In genomic region chr6:88229221-88229620, GRCm38 (mm10) we compare ENCODE assay signal across 28 mouse cellular contexts. TPM values are rescaled to one million over a fixed set of nuclear protein-coding genes. Genes with fewer than 3 reads are reported as not detected.
DNase-seq lines count a peak whose midpoint lies in the region; ATAC-seq and TF ChIP-seq lines count a peak whose summit lies in the region.
"Had no signal": no experiment of that assay in that cellular context is flagged by ENCODE, and none has a peak within 500 bp of the region (broad histone marks: within the 10 kb centered on the region; RNA-seq: fewer than 3 reads in every experiment).

No protein-coding gene starts in this region.

- peaks cover 73% of the 10 kb centered on the region for H3K27me3 ChIP-seq in hindbrain, embryonic 10.5 days (ENCODE audit: insufficient read depth, poor library complexity, severe bottlenecking)
- H3K27me3 ChIP-seq in hindbrain, embryonic 14.5 days (ENCODE audit: control insufficient read depth, insufficient read depth, low read length), result 0 out of 2 replicates have a peak, but pooled peaks cover 6% of the 10 kb centered on the region
- H3K27me3 ChIP-seq in kidney, postnatal 0 days (ENCODE audit: insufficient read depth, low read length), result no peaks in the 10 kb centered on the region
- peaks cover 54% of the 10 kb centered on the region for H3K27me3 ChIP-seq in limb, embryonic 10.5 days (ENCODE audit: low read depth, poor library complexity, severe bottlenecking)

- no peaks in the 10 kb centered on the region for H3K9me3 ChIP-seq in hindbrain, embryonic 10.5 days
- no peaks in the 10 kb centered on the region for H3K9me3 ChIP-seq in hindbrain, embryonic 14.5 days (ENCODE audit: control insufficient read depth, low read length)
- no peaks in the 10 kb centered on the region for H3K9me3 ChIP-seq in kidney, postnatal 0 days (replicated peaks; ENCODE audit: low read length)
- no peaks in the 10 kb centered on the region for H3K9me3 ChIP-seq in limb, embryonic 10.5 days (replicated peaks)
- H3K9me3 ChIP-seq: embryonic facial prominence, embryonic 10.5 days; forebrain, embryonic 13.5 days; heart, embryonic 10.5 days; hindbrain, embryonic 15.5 days had no signal

- TF ChIP-seq CTCF in kidney, postnatal 0 days (IDR thresholded peaks at IDR 0.05; ENCODE audit: low read depth), result no peak

- no peak overlapping the region for H3K9ac ChIP-seq in hindbrain, embryonic 14.5 days
- H3K9ac ChIP-seq in kidney, postnatal 0 days (ENCODE audit: low read depth, low read length), result no peak overlapping the region
- H3K9ac ChIP-seq: forebrain, embryonic 13.5 days; forebrain, postnatal 0 days; hindbrain, embryonic 15.5 days had no signal

- H3K4me2 ChIP-seq in hindbrain, embryonic 14.5 days (replicated peaks), result no peak overlapping the region
- H3K4me2 ChIP-seq in kidney, postnatal 0 days (ENCODE audit: low read length), result no peak overlapping the region
- H3K4me2 ChIP-seq: forebrain, embryonic 13.5 days; hindbrain, embryonic 15.5 days had no signal

- ATAC-seq in hindbrain, embryonic 14.5 days (ENCODE audit: low FRiP score), result no peak
- ATAC-seq in kidney, postnatal 0 days (replicated peaks; ENCODE audit: low FRiP score, low read depth), result 0 out of 2 replicates have a peak, but pooled peaks have one; percentile 27
- ATAC-seq: activated CD4-positive, CD25-positive, alpha-beta regulatory T cell, adult 4 months; forebrain, embryonic 13.5 days; forebrain, postnatal 0 days; Patski had no signal

- H3K36me3 ChIP-seq in hindbrain, embryonic 10.5 days, result no peaks in the 10 kb centered on the region
- H3K36me3 ChIP-seq in hindbrain, embryonic 14.5 days (replicated peaks; ENCODE audit: control insufficient read depth, insufficient read depth), result no peaks in the 10 kb centered on the region
- H3K36me3 ChIP-seq in kidney, postnatal 0 days (ENCODE audit: insufficient read depth, low read length), result no peaks in the 10 kb centered on the region
- no peaks in the 10 kb centered on the region for H3K36me3 ChIP-seq in limb, embryonic 10.5 days
- H3K36me3 ChIP-seq: embryonic facial prominence, embryonic 10.5 days; heart, embryonic 10.5 days; hindbrain, embryonic 15.5 days had no signal

- WGBS in hindbrain, embryonic 10.5 days, result 85% methylated on average over 12 of the region's 12 CpGs
- 87% methylated on average over 12 of the region's 12 CpGs for WGBS in hindbrain, embryonic 14.5 days
- WGBS in kidney, postnatal 0 days, result 67% methylated on average over 12 of the region's 12 CpGs
- 95% methylated on average over 12 of the region's 12 CpGs for WGBS in limb, embryonic 10.5 days

- 0 out of 2 replicates have a peak overlapping the region, but pooled peaks have one; percentile 10 for H3K27ac ChIP-seq in hindbrain, embryonic 10.5 days
- H3K27ac ChIP-seq in hindbrain, embryonic 14.5 days, result no peak overlapping the region
- no peak overlapping the region for H3K27ac ChIP-seq in kidney, postnatal 0 days
- H3K27ac ChIP-seq in limb, embryonic 10.5 days, result 0 out of 2 replicates have a peak overlapping the region, but pooled peaks have one; percentile 31
- H3K27ac ChIP-seq: forebrain, embryonic 13.5 days; hindbrain, embryonic 15.5 days had no signal

- DNase-seq in hindbrain, embryonic 10.5 days (ENCODE audit: low spot score), result no peak
- no peak for DNase-seq in hindbrain, embryonic 14.5 days (ENCODE audit: low spot score)
- DNase-seq in kidney, postnatal 0 days (ENCODE audit: low spot score), result no peak
- no peak for DNase-seq in kidney, adult 8-10 months
- no peak for DNase-seq in limb, embryonic 10.5 days (ENCODE audit: low spot score)
- no peak for DNase-seq in ovary, postnatal 10 days (ENCODE audit: low spot score)
- no peak for DNase-seq in layer of hippocampus, postnatal 14 days (ENCODE audit: low spot score in 2 of 2)
- DNase-seq: adrenal gland, postnatal 14 days; cerebellum, adult 11-12 months; cerebellum, adult 9-10 months; cerebellum, postnatal 36 days; forebrain, postnatal 0 days; gastrocnemius, postnatal 25 days; heart, adult 11 months; heart, postnatal 10 days; heart, postnatal 4 days had no signal

- peaks cover 53% of the 10 kb centered on the region for H3K4me1 ChIP-seq in hindbrain, embryonic 10.5 days (replicated peaks)
- peaks cover 5% of the 10 kb centered on the region; the same call in 1 of the 2 replicates for H3K4me1 ChIP-seq in hindbrain, embryonic 14.5 days (replicated peaks; ENCODE audit: control insufficient read depth, insufficient read depth, low read length)
- H3K4me1 ChIP-seq in kidney, postnatal 0 days (replicated peaks; ENCODE audit: insufficient read depth, low read length), result no peaks in the 10 kb centered on the region
- peaks cover 34% of the 10 kb centered on the region for H3K4me1 ChIP-seq in limb, embryonic 10.5 days

- H3K4me3 ChIP-seq in hindbrain, embryonic 10.5 days, result no peak overlapping the region
- H3K4me3 ChIP-seq in hindbrain, embryonic 14.5 days (replicated peaks; ENCODE audit: low read length), result no peak overlapping the region
- no peak overlapping the region for H3K4me3 ChIP-seq in kidney, postnatal 0 days (replicated peaks; ENCODE audit: low read depth, low read length)
- H3K4me3 ChIP-seq in limb, embryonic 10.5 days, result no peak overlapping the region
- H3K4me3 ChIP-seq: embryonic facial prominence, embryonic 10.5 days; forebrain, embryonic 13.5 days; heart, embryonic 10.5 days; hindbrain, embryonic 15.5 days had no signal

RNA-seq across cellular contexts. Expression of gene Dnajb8, which starts 7.2 kb away (rescaled TPM):
- polyA plus RNA-seq in hindbrain, embryonic 10.5 days (2016; fragmentation: Nextera tagmentation; extraction: Ambion mirVana), result not detected in 2 replicates
- not detected in 2 replicates for polyA plus RNA-seq in hindbrain, embryonic 14.5 days (2014; fragmentation: Nextera tagmentation; extraction: Ambion mirVana)
- not detected in 2 replicates for polyA plus RNA-seq in kidney, postnatal 0 days (2015; fragmentation: Nextera tagmentation; extraction: Ambion mirVana)
- polyA plus RNA-seq in limb, embryonic 10.5 days (2016; fragmentation: Nextera tagmentation; extraction: Ambion mirVana), result not detected in 2 replicates
- total RNA-seq in layer of hippocampus, postnatal 14 days (2021), result not detected
- total RNA-seq: adrenal gland, adult 18-20 months; adrenal gland, postnatal 14 days; CH12.LX; forebrain, postnatal 0 days; gastrocnemius, adult 18-20 months; gastrocnemius, postnatal 25 days; heart, postnatal 10 days; heart, postnatal 4 days had no signal
- polyA plus RNA-seq: activated CD4-positive, CD25-positive, alpha-beta regulatory T cell, adult 4 months; C2C12; embryonic facial prominence, embryonic 10.5 days; embryonic facial prominence, embryonic 14.5 days; forebrain, embryonic 13.5 days; forebrain, postnatal 0 days; heart, embryonic 10.5 days; heart, embryonic 14.5 days; hindbrain, embryonic 15.5 days; Patski had no signal

RNA-seq across cellular contexts. Expression of gene Gata2, which starts 35.5 kb away (rescaled TPM):
- 20.0 and 20.8 TPM in 2 replicates for polyA plus RNA-seq in hindbrain, embryonic 10.5 days (2016; fragmentation: Nextera tagmentation; extraction: Ambion mirVana)
- polyA plus RNA-seq in hindbrain, embryonic 14.5 days (2014; fragmentation: Nextera tagmentation; extraction: Ambion mirVana), result 19.1 and 19.2 TPM in 2 replicates
- polyA plus RNA-seq in kidney, postnatal 0 days (2015; fragmentation: Nextera tagmentation; extraction: Ambion mirVana), result 56.3 and 64.3 TPM in 2 replicates
- 6.8 and 9.0 TPM in 2 replicates for polyA plus RNA-seq in limb, embryonic 10.5 days (2016; fragmentation: Nextera tagmentation; extraction: Ambion mirVana)
- 1 to 10 TPM; 7.0 to 7.6 TPM for total RNA-seq in layer of hippocampus, postnatal 14 days (2021)
- total RNA-seq: CH12.LX had no signal
- polyA plus RNA-seq: activated CD4-positive, CD25-positive, alpha-beta regulatory T cell, adult 4 months had no signal

Comparison
In these comparisons a context has a peak if more than half of its experiments do, and no peak if none do; other contexts are left out.
1. H3K27ac ChIP-seq: peak in hindbrain, embryonic 10.5 days (single experiment) and limb, embryonic 10.5 days (single experiment); none in hindbrain, embryonic 14.5 days (single experiment) and kidney, postnatal 0 days (single experiment).